Mouse (Mus musculus) heart, adult 2 months (tissue): Measurements from ENCODE around the gene Ptpn11. TPM values are rescaled to one million over a fixed set of nuclear protein-coding genes. Genes with fewer than 3 reads are reported as not detected.

Experiments
- DNase-seq, 2 experiments: peaks; one replicate each; pipeline ENCODE4 v3.0.0; 2021
- H3K27ac ChIP-seq: fragments of 200-600 bp; 2 replicates; pipeline ENCODE4 v1.8.1; 2022
- H3K27me3 ChIP-seq: fragments of 200-500 bp; 2 replicates; pipeline ENCODE4 v1.6.1; 2012; ENCODE audit warnings: mild to moderate bottlenecking, low read length, inconsistent platforms, mixed read lengths; ENCODE audit not compliant: control insufficient read depth, insufficient read depth
- H3K36me3 ChIP-seq: fragments of 200-500 bp; 2 replicates; pipeline ENCODE4 v1.6.1; 2012; ENCODE audit warnings: low read length, inconsistent platforms; ENCODE audit not compliant: control insufficient read depth, insufficient read depth
- H3K4me1 ChIP-seq: fragments of 200-500 bp; 2 replicates; pipeline ENCODE4 v1.6.1; 2011; ENCODE audit warnings: low read length; ENCODE audit not compliant: control insufficient read depth, insufficient read depth
- H3K4me3 ChIP-seq: fragments of 200-600 bp; 2 replicates; pipeline ENCODE4 v1.8.1; 2022
- H3K79me2 ChIP-seq: fragments of 200-500 bp; replicated peaks from 2 replicates; pipeline ENCODE4 v1.6.1; 2012; ENCODE audit warnings: mild to moderate bottlenecking, inconsistent platforms, low read length, moderate library complexity, mixed read lengths; ENCODE audit not compliant: control insufficient read depth, insufficient read depth
- H3K9ac ChIP-seq: fragments of 200-500 bp; 2 replicates; pipeline ENCODE4 v1.6.1; 2012; ENCODE audit warnings: low read depth, mild to moderate bottlenecking, control low read depth, inconsistent platforms, low read length, mixed read lengths
- CTCF ChIP-seq: fragments of 200-600 bp; IDR thresholded peaks from 2 replicates; pipeline ENCODE4 v1.8.1; 2022; ENCODE audit warnings: antibody characterized with exemption, mild to moderate bottlenecking, moderate library complexity
- EP300 ChIP-seq: fragments of 200-500 bp; IDR thresholded peaks from 2 replicates; pipeline ENCODE4 v1.6.1; 2011; ENCODE audit warnings: low read depth, low read length, control low read depth; ENCODE audit not compliant: insufficient read depth
- POLR2A ChIP-seq: fragments of 200-500 bp; IDR thresholded peaks from 2 replicates; pipeline ENCODE4 v1.6.1; 2011; ENCODE audit warnings: mild to moderate bottlenecking, low read depth, low read length, control low read depth; ENCODE audit not compliant: insufficient read depth
- WGBS: fragments of 180-500 bp; shearing (Covaris S2); methylation state at CpG from one replicate; pipeline ENCODE4 v1.1.7; 2018; 5-methylcytosine and 5-hydroxymethylcytosine counted together
- intact Hi-C: fragments of 180-260 bp; cut with DNase I; formaldehyde crosslinking; loops from one replicate; pipeline ENCODE4 v1.15.1; 2025
- polyA plus RNA-seq: library from polyadenylated mRNA; depleted of rRNA; stranded (reverse); fragments of >200 nt; gene quantifications from 2 replicates; pipeline ENCODE4 v1.2.3, GENCODE M21; 2012
- total RNA-seq, 2 experiments: library from RNA; stranded (reverse); gene quantifications; 2 replicates each; pipeline ENCODE4 v1.2.3; 2021

Ptpn11 gene
- total and polyA plus RNA-seq, 3 experiments, result 50.7 to 205 (median 159) TPM

DNA sequence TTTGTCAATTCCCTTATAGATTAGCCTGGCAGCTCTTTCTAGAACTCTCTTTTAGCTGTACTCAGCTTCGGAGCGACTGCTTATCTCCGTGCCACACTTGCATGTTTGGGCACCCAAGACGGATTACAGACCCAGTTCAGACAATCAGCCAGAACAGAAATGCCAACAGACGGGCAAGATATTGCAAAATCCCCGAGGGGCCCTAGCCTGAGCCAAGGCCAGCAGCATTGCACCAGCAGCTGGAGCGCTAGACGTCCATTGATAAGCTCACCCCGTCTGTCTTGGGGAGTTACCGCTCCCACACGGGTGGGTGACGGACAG lies 24.9 kb upstream of the Ptpn11 start:
- intact Hi-C loops, result loop anchor here (5.0 kb wide), 1 partner anchor 176 kb away; no protein-coding TSS in a partner anchor
- Histone ChIP-seq H3K79me2 (no peaks in the 10 kb centered on the region; the same call in 1 of the 2 replicates), H3K4me3 (no peak overlapping the region), H3K9ac (no peak overlapping the region), H3K27ac (no peak overlapping the region), H3K36me3 (no peaks in the 10 kb centered on the region), H3K4me1 (no peaks in the 10 kb centered on the region), H3K27me3 (no peaks in the 10 kb centered on the region)
- 36% methylated on average over 12 of the region's 12 CpGs for WGBS
- TF ChIP-seq POLR2A (no peak), CTCF (no peak), EP300 (no peak)
- no peak for DNase-seq

DNA sequence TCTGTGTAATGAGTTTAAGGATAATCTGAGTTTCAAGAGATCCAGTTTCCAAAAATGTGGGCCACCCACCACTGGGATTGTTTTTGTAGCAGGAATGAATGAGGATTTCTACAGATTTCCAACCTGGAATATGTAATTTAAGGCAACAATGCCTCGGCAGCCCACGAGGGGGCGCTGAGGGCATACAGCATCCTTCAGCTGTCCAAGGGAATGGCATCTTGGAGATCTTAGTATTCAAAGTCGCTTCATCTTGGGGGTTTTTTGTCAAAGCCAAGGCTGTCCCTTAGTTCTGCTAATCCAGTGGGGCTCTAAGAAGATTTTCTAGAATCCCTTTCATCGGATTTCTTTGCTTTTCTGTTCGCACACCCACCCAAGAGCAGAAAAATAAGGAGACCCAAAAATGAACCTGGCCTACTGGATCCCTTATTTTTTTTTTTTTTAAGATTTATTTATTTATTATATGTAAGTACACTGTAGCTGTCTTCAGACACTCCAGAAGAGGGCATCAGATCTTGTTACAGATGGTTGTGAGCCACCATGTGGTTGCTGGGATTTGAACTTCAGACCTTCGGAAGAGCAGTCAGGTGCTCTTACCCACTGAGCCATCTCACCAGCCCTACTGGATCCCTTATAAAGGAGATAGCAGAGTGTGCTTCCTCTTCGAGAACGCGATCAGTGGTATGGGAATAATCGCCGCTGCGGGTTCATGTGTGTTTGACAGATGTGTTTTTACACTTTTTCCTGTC lies 24.4 kb upstream of the Ptpn11 start:
- Histone ChIP-seq H3K27me3 (no peaks in the 10 kb centered on the region), H3K9ac (no peak overlapping the region), H3K27ac (no peak overlapping the region), H3K4me3 (no peak overlapping the region), H3K4me1 (no peaks in the 10 kb centered on the region), H3K79me2 (no peaks in the 10 kb centered on the region), H3K36me3 (no peaks in the 10 kb centered on the region; the same call in 1 of the 2 replicates)
- DNase-seq, result peak; percentile 52 to 73
- intact Hi-C loops, result loop anchor here (1.0 to 5.0 kb wide), 2 partner anchors 52 to 177 kb away; no protein-coding TSS in a partner anchor
- WGBS, result 34% methylated on average over 13 of the region's 13 CpGs
- TF ChIP-seq CTCF (peak; percentile 98; the same call in 1 of the 2 replicates), POLR2A (no peak), EP300 (peak; percentile 80; the same call in 1 of the 2 replicates)

- no peak overlapping the region for H3K9ac ChIP-seq
- WGBS, result 45% methylated on average over 7 of the region's 7 CpGs
- H3K27me3 ChIP-seq, result no peaks in the 10 kb centered on the region
- intact Hi-C loops, result loop anchor here (1.0 to 5.0 kb wide), 2 partner anchors 53 to 178 kb away; no protein-coding TSS in a partner anchor
- no peak for DNase-seq
- no peaks in the 10 kb centered on the region for H3K4me1 ChIP-seq
- H3K4me3 ChIP-seq, result no peak overlapping the region
- no peaks in the 10 kb centered on the region for H3K79me2 ChIP-seq
- TF ChIP-seq POLR2A (no peak), EP300 (no peak), CTCF (no peak)
- H3K36me3 ChIP-seq, result no peaks in the 10 kb centered on the region; the same call in 1 of the 2 replicates
- H3K27ac ChIP-seq, result no peak overlapping the region
Measured at GRCm38 (mm10) chr5:121214707-121215106, 23.5 kb upstream of the Ptpn11 start.

- TF ChIP-seq EP300 (no peak), POLR2A (no peak)
- no peaks in the 10 kb centered on the region for H3K4me1 ChIP-seq
- intact Hi-C loops, result no loop called here
- H3K27ac ChIP-seq, result no peak overlapping the region
- peaks cover 2% of the 10 kb centered on the region for H3K36me3 ChIP-seq
- H3K9ac ChIP-seq, result no peak overlapping the region
- no peaks in the 10 kb centered on the region for H3K79me2 ChIP-seq
- WGBS, result 90% methylated on average over 6 of the region's 6 CpGs
- H3K4me3 ChIP-seq, result no peak overlapping the region
- no peak for DNase-seq
- H3K27me3 ChIP-seq, result no peaks in the 10 kb centered on the region
Measured at GRCm38 (mm10) chr5:121212108-121212507, 20.9 kb upstream of the Ptpn11 start.

DNA sequence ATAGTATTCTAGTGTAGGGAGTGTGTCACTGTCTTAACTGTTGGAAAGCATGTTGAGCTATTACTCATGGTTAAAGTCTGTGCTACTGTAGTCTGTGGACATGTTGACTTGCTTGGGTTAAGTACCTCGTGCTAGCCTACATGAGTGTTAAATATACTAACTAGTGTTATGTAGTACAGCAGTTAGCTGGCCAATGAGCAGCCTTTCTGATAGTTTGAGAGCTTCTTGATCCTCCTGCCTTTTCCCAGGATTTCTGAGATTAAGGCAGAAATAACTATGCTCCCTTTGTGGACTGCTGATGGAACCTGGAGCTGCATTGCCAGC lies 19.4 kb upstream of the Ptpn11 start:
- no peak overlapping the region for H3K9ac ChIP-seq
- intact Hi-C loops, result no loop called here
- no peak overlapping the region for H3K27ac ChIP-seq
- H3K79me2 ChIP-seq, result no peaks in the 10 kb centered on the region
- peaks cover 7% of the 10 kb centered on the region for H3K36me3 ChIP-seq
- no peak overlapping the region for H3K4me3 ChIP-seq
- H3K4me1 ChIP-seq, result 0 out of 2 replicates have a peak, but pooled peaks cover 2% of the 10 kb centered on the region
- 83% methylated on average over 1 of the region's 1 CpGs for WGBS
- TF ChIP-seq POLR2A, result no peak
- TF ChIP-seq EP300, result no peak
- TF ChIP-seq CTCF, result no peak
- no peaks in the 10 kb centered on the region for H3K27me3 ChIP-seq
- DNase-seq, result no peak

GRCm38 (mm10) chr5:121209755-121210600 lies 18.8 kb upstream of the Ptpn11 start:
- intact Hi-C loops, result no loop called here
- no peak overlapping the region for H3K4me3 ChIP-seq
- H3K36me3 ChIP-seq, result peaks cover 7% of the 10 kb centered on the region

More at GRCm38 (mm10) chr5:121209755-121210600, 18.8 kb upstream of the Ptpn11 start:
- Histone ChIP-seq H3K4me1 (peaks cover 3% of the 10 kb centered on the region; the same call in 1 of the 2 replicates), H3K27me3 (no peaks in the 10 kb centered on the region), H3K79me2 (no peaks in the 10 kb centered on the region), H3K9ac (no peak overlapping the region), H3K27ac (no peak overlapping the region)
- DNase-seq, result no peak
- TF ChIP-seq POLR2A (no peak), EP300 (no peak), CTCF (no peak)
- 79% methylated on average over 9 of the region's 9 CpGs for WGBS
